Mouse (Mus musculus) natural killer cell, adult 2 months (primary cell): ENCODE measurements around the gene Fads2.

ENCODE experiments used
- DNase-seq, 2 experiments: peaks; one replicate each; pipeline ENCODE4 v3.0.0; 2022; ENCODE audit warnings: low spot score in 2 of 2

The Fads2 gene

GRCm38 (mm10) chr19:10062292-10062691 is 39.3 kb downstream of the Fads2 start:
- no peak for DNase-seq

GRCm38 (mm10) chr19:10061624-10062023 is 39.9 kb downstream of the Fads2 start:
- no peak for DNase-seq

GRCm38 (mm10) chr19:10060783-10061590 is 40.6 kb downstream of the Fads2 start:
- no peak for DNase-seq

GRCm38 (mm10) chr19:10059911-10060567 is 41.5 kb downstream of the Fads2 start:
- no peak for DNase-seq

GRCm38 (mm10) chr19:10058876-10059427 is 42.6 kb downstream of the Fads2 start:
- DNase-seq = no peak

GRCm38 (mm10) chr19:10058352-10058825 is 43.2 kb downstream of the Fads2 start:
- no peak for DNase-seq

- no peak for DNase-seq
Measured at GRCm38 (mm10) chr19:10057486-10058351, 43.8 kb downstream of the Fads2 start.

- no peak for DNase-seq
Measured at GRCm38 (mm10) chr19:10056686-10057085, 44.9 kb downstream of the Fads2 start.

GRCm38 (mm10) chr19:10055783-10056660 is 45.5 kb downstream of the Fads2 start:
- DNase-seq = no peak

- DNase-seq = no peak
Measured at GRCm38 (mm10) chr19:10055261-10055660, 46.3 kb downstream of the Fads2 start.

GRCm38 (mm10) chr19:10054361-10055075 is 47.0 kb downstream of the Fads2 start:
- no peak for DNase-seq

GRCm38 (mm10) chr19:10053692-10054260 is 47.8 kb downstream of the Fads2 start:
- no peak for DNase-seq

GRCm38 (mm10) chr19:10052698-10053097 is 48.8 kb downstream of the Fads2 start:
- no peak for DNase-seq

GRCm38 (mm10) chr19:10050438-10050837 is 51.1 kb downstream of the Fads2 start:
- no peak for DNase-seq

GRCm38 (mm10) chr19:10049533-10049932 is 52.0 kb downstream of the Fads2 start:
- DNase-seq = no peak

GRCm38 (mm10) chr19:10046983-10047382 is 54.6 kb downstream of the Fads2 start:
- DNase-seq = peak in 1 of 2 experiments; percentile 18

- no peak for DNase-seq
Measured at GRCm38 (mm10) chr19:10046346-10046745, 55.2 kb downstream of the Fads2 start.

GRCm38 (mm10) chr19:10045707-10046106 is 55.8 kb downstream of the Fads2 start:
- no peak for DNase-seq

GRCm38 (mm10) chr19:10043643-10044042 is 57.9 kb downstream of the Fads2 start:
- no peak for DNase-seq

GRCm38 (mm10) chr19:10042816-10043215 is 58.7 kb downstream of the Fads2 start:
- DNase-seq = no peak
